Comparison of ENCODE assay signal across 13 mouse cellular contexts in the genomic region with DNA sequence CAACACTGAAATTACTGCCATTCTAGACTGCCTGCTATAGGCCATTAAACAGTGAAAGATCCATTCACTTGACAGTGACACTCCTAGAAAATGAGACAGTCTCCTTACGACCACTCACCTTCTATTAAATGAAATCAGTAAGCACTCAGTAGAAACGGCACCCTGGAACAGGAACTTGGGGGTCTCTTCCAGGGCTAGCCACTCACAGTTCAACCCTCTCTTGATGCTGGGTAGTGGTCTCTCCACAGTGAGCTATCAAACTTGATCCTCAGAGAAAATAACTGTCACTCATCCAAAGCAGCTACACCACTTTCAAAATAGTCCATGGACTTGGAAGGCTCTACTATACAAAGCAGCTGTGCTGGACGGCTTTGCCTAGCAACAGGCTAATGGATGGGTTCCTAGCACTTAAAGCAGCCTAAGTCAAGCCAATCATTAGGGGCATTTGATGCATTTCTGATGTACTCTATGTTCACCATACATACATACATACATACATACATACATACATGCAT. TPM values are rescaled to one million over a fixed set of nuclear protein-coding genes. Genes with fewer than 3 reads are reported as not detected.
DNase-seq lines count a peak whose midpoint lies in the region; ATAC-seq and TF ChIP-seq lines count a peak whose summit lies in the region.
"Had no signal": no experiment of that assay in that cellular context is flagged by ENCODE, and none has a peak within 500 bp of the region (broad histone marks: within the 10 kb centered on the region; RNA-seq: fewer than 3 reads in every experiment).

No protein-coding gene starts in this region.

- H3K4me2 ChIP-seq in intestine, embryonic 14.5 days (ENCODE audit: low read length), result no peak overlapping the region
- H3K4me2 ChIP-seq in intestine, postnatal 0 days (replicated peaks; ENCODE audit: low read depth), result no peak overlapping the region
- no peak overlapping the region for H3K4me2 ChIP-seq in embryonic facial prominence, embryonic 15.5 days (replicated peaks)
- no peak overlapping the region for H3K4me2 ChIP-seq in limb, embryonic 11.5 days (ENCODE audit: low read depth, severe bottlenecking)
- H3K4me2 ChIP-seq: liver, embryonic 12.5 days had no signal

- H3K4me1 ChIP-seq in intestine, embryonic 14.5 days (replicated peaks; ENCODE audit: control insufficient read depth, insufficient read depth, low read length), result peaks cover 7% of the 10 kb centered on the region
- no peaks in the 10 kb centered on the region for H3K4me1 ChIP-seq in intestine, postnatal 0 days (replicated peaks; ENCODE audit: control insufficient read depth, insufficient read depth, low read length)
- no peaks in the 10 kb centered on the region for H3K4me1 ChIP-seq in brown adipose tissue, adult 24 weeks (ENCODE audit: control insufficient read depth, insufficient read depth, insufficient read length, low read length)
- peaks cover 13% of the 10 kb centered on the region for H3K4me1 ChIP-seq in embryonic facial prominence, embryonic 15.5 days
- H3K4me1 ChIP-seq in limb, embryonic 11.5 days (ENCODE audit: control insufficient read depth, insufficient read depth, low read length), result peaks cover 18% of the 10 kb centered on the region
- H3K4me1 ChIP-seq: liver, embryonic 12.5 days; megakaryocyte, embryonic 14.5 days had no signal

- no peak for DNase-seq in intestine, embryonic 14.5 days (ENCODE audit: low spot score)
- no peak for DNase-seq in limb, embryonic 11.5 days (ENCODE audit: low spot score)
- no peak for DNase-seq in embryo, embryonic 9.5 days (ENCODE audit: extremely low spot score)
- DNase-seq in cerebellum, adult 8-10 months, result no peak
- DNase-seq: cerebellum, adult 9-10 months; layer of hippocampus, adult 9-11 months; thymus, postnatal 25 days had no signal

- H3K9ac ChIP-seq in intestine, embryonic 14.5 days (ENCODE audit: low read length), result no peak overlapping the region
- no peak overlapping the region for H3K9ac ChIP-seq in intestine, postnatal 0 days (ENCODE audit: low read depth, low read length)
- H3K9ac ChIP-seq in embryonic facial prominence, embryonic 15.5 days, result no peak overlapping the region
- no peak overlapping the region for H3K9ac ChIP-seq in limb, embryonic 11.5 days (ENCODE audit: low read length)
- H3K9ac ChIP-seq: liver, embryonic 12.5 days had no signal

- no peak for ATAC-seq in intestine, embryonic 14.5 days (replicated peaks; ENCODE audit: low FRiP score, low TSS enrichment, low read depth)
- ATAC-seq in intestine, postnatal 0 days, result no peak
- ATAC-seq in embryonic facial prominence, embryonic 15.5 days (ENCODE audit: insufficient number of reproducible peaks, low FRiP score, low TSS enrichment, low read depth), result peak; percentile 27; the same call in 1 of the 2 replicates
- ATAC-seq in limb, embryonic 11.5 days (ENCODE audit: insufficient number of reproducible peaks, low FRiP score, low TSS enrichment, low read depth), result no peak
- ATAC-seq: liver, embryonic 12.5 days had no signal

- no peaks in the 10 kb centered on the region for H3K27me3 ChIP-seq in intestine, embryonic 14.5 days (replicated peaks; ENCODE audit: control insufficient read depth, insufficient read depth, low read length)
- no peaks in the 10 kb centered on the region for H3K27me3 ChIP-seq in intestine, postnatal 0 days (replicated peaks; ENCODE audit: control insufficient read depth, insufficient read depth, low read length)
- no peaks in the 10 kb centered on the region for H3K27me3 ChIP-seq in embryonic facial prominence, embryonic 15.5 days
- H3K27me3 ChIP-seq in limb, embryonic 11.5 days (ENCODE audit: control insufficient read depth, insufficient read depth, low read length), result no peaks in the 10 kb centered on the region
- H3K27me3 ChIP-seq: liver, embryonic 12.5 days; megakaryocyte, embryonic 14.5 days had no signal

- TF ChIP-seq CTCF in intestine, postnatal 0 days (IDR thresholded peaks at IDR 0.05; ENCODE audit: low read depth), result no peak

- no peaks in the 10 kb centered on the region for H3K9me3 ChIP-seq in intestine, embryonic 14.5 days (ENCODE audit: control insufficient read depth, low read length)
- no peaks in the 10 kb centered on the region for H3K9me3 ChIP-seq in intestine, postnatal 0 days (ENCODE audit: control insufficient read depth)
- H3K9me3 ChIP-seq in embryonic facial prominence, embryonic 15.5 days (replicated peaks), result no peaks in the 10 kb centered on the region
- no peaks in the 10 kb centered on the region for H3K9me3 ChIP-seq in limb, embryonic 11.5 days (ENCODE audit: control insufficient read depth, low read length)
- H3K9me3 ChIP-seq: liver, embryonic 12.5 days; megakaryocyte, embryonic 14.5 days had no signal

- H3K4me3 ChIP-seq in intestine, embryonic 14.5 days (ENCODE audit: low read depth, low read length), result no peak overlapping the region
- no peak overlapping the region for H3K4me3 ChIP-seq in intestine, postnatal 0 days (ENCODE audit: low read depth, low read length)
- H3K4me3 ChIP-seq in brown adipose tissue, adult 24 weeks (ENCODE audit: insufficient read depth, low read depth, low read length), result no peak overlapping the region
- no peak overlapping the region for H3K4me3 ChIP-seq in embryonic facial prominence, embryonic 15.5 days (replicated peaks)
- no peak overlapping the region for H3K4me3 ChIP-seq in limb, embryonic 11.5 days (ENCODE audit: low read depth, low read length)
- H3K4me3 ChIP-seq: liver, embryonic 12.5 days; megakaryocyte, embryonic 14.5 days; myocyte had no signal

- peaks cover 27% of the 10 kb centered on the region for H3K36me3 ChIP-seq in intestine, embryonic 14.5 days (ENCODE audit: control insufficient read depth, insufficient read depth, low read length)
- peaks cover 11% of the 10 kb centered on the region for H3K36me3 ChIP-seq in intestine, postnatal 0 days (ENCODE audit: control insufficient read depth, insufficient read depth)
- peaks cover 26% of the 10 kb centered on the region for H3K36me3 ChIP-seq in embryonic facial prominence, embryonic 15.5 days
- peaks cover 9% of the 10 kb centered on the region; the same call in 1 of the 2 replicates for H3K36me3 ChIP-seq in limb, embryonic 11.5 days (ENCODE audit: control insufficient read depth, insufficient read depth, low read length)

- peak overlapping the region; percentile 78 for H3K27ac ChIP-seq in intestine, embryonic 14.5 days (ENCODE audit: low read depth)
- H3K27ac ChIP-seq in intestine, postnatal 0 days (ENCODE audit: low read depth, low read length), result no peak overlapping the region
- H3K27ac ChIP-seq in brown adipose tissue, adult 24 weeks (replicated peaks; ENCODE audit: low read depth, low read length), result 0 out of 2 replicates have a peak overlapping the region, but pooled peaks have one; percentile 5
- H3K27ac ChIP-seq in embryonic facial prominence, embryonic 15.5 days (replicated peaks), result peak overlapping the region; percentile 74
- H3K27ac ChIP-seq in limb, embryonic 11.5 days (replicated peaks; ENCODE audit: low read depth, low read length), result peak overlapping the region; percentile 52
- H3K27ac ChIP-seq: liver, embryonic 12.5 days had no signal

- WGBS in intestine, embryonic 14.5 days, result 63% methylated on average over 3 of the region's 3 CpGs
- 64% methylated on average over 3 of the region's 3 CpGs for WGBS in intestine, postnatal 0 days
- 54% methylated on average over 3 of the region's 3 CpGs for WGBS in embryonic facial prominence, embryonic 15.5 days
- WGBS in limb, embryonic 11.5 days, result 77% methylated on average over 3 of the region's 3 CpGs

RNA-seq across cellular contexts. Expression of gene Prpf18, which starts 30.4 kb away (rescaled TPM):
- 26.7 and 31.1 TPM in 2 replicates for polyA plus RNA-seq in intestine, embryonic 14.5 days (2014; fragmentation: Nextera tagmentation; extraction: Ambion mirVana)
- 13.0 and 14.9 TPM in 2 replicates for polyA plus RNA-seq in intestine, postnatal 0 days (2015; fragmentation: Nextera tagmentation; extraction: Ambion mirVana)
- polyA plus RNA-seq in brown adipose tissue, adult 24 weeks (2012; ENCODE audit: insufficient read depth, insufficient read length, missing spikeins), result 13.6 and 17.8 TPM in 2 replicates
- polyA plus RNA-seq in embryonic facial prominence, embryonic 15.5 days (2015; fragmentation: Nextera tagmentation; extraction: Ambion mirVana), result 36.6 and 37.9 TPM in 2 replicates
- 38.9 and 41.5 TPM in 2 replicates for polyA plus RNA-seq in limb, embryonic 11.5 days (2014; fragmentation: Nextera tagmentation; extraction: Ambion mirVana)
